Mouse (Mus musculus) bone marrow, adult 2 months (tissue): ENCODE measurements around the gene Aff1.

Experiments
- CTCF ChIP-seq: fragments of 200-500 bp; IDR thresholded peaks from 2 replicates; pipeline ENCODE4 v1.5.1; 2011; ENCODE audit warnings: low read length, control low read depth; ENCODE audit not compliant: control insufficient read depth, insufficient read depth
- POLR2A ChIP-seq: fragments of 200-500 bp; IDR thresholded peaks from 2 replicates; pipeline ENCODE4 v1.6.1; 2011; ENCODE audit warnings: low read depth, mild to moderate bottlenecking, control low read depth, low read length, borderline replicate concordance; ENCODE audit not compliant: control insufficient read depth

GRCm38 (mm10) chr5:103813291-103813690 lies 121.1 kb downstream of the Aff1 start:
- no peak for TF ChIP-seq CTCF
- no peak for TF ChIP-seq POLR2A
